Mouse (Mus musculus): Measurements from ENCODE around the gene Plekhb2.

Plekhb2 gene

GRCm38 (mm10) chr1:34849745-34850342 is at the start of gene Plekhb2:
Gene Plekhb2, plus strand, starts transcription at chr1:34849976.
- DNase-seq (ENCODE audit: low read depth, low spot score), result peak; percentile 90

DNA sequence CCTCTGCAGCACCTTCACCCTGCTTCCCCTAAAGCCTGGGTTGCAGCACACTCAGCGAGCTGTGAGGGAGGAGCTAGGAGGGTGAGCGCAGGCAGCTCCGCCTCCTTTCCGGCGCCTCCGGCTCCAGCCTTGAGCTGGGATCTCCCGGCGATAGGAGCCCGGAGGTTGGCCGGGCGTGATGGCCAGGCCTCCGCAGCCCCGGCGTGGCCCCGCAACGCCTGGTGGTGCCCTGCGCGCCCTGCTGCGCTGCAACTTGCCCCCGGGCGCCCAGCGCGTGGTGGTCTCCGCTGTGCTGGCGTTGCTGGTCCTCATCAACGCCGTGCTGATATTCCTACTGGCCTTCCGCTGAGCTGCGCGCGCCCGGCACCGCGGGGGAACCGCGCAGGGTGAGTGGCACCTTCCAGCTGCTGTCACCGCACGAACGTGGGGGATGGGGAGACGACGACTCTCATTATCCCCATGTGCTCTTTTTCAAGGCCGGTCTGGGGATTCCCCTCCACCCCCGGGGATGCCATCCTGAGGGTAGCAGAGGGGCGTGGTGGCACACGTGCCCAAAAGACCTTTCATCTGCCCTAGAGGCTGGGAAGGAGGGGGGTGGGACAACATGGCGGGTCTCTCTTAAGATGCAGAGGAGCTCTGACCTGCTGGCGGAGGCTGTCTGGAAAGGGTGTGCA is 48.0 kb upstream of the Plekhb2 start:
- DNase-seq (ENCODE audit: low read depth, low spot score), result peak; percentile 39

GRCm38 (mm10) chr1:34802290-34802642 is 47.5 kb upstream of the Plekhb2 start:
- DNase-seq (ENCODE audit: low read depth, low spot score), result no peak

- DNase-seq (ENCODE audit: low read depth, low spot score), result no peak
These were observed 44.9 kb upstream of the Plekhb2 start for GRCm38 (mm10) chr1:34804863-34805262.

GRCm38 (mm10) chr1:34805931-34806520 is 43.8 kb upstream of the Plekhb2 start:
- no peak for DNase-seq (ENCODE audit: low read depth, low spot score)

DNA sequence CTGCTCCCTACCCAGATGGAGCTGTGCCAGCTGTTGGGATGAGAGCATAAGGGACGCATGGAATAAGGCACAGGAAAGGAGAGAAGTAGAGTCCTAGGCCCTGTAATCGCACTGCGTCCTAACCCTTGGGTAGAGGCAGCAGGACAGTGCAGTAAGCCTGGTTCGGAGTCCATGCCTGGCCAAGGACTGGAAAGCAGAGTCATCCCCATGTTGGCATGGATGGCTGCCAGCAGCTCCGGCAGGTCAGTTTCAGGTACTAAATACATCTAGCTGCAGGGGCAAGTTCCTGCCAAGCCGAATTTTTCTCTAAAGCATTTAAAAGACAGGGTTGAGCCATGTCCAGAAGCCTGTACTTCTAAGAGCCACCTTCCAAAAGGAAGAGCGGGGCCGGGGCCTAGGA is 41.3 kb upstream of the Plekhb2 start:
- DNase-seq (ENCODE audit: low read depth, low spot score), result no peak

- DNase-seq (ENCODE audit: low read depth, low spot score), result no peak
These were observed 39.5 kb upstream of the Plekhb2 start for GRCm38 (mm10) chr1:34810293-34810692.

DNA sequence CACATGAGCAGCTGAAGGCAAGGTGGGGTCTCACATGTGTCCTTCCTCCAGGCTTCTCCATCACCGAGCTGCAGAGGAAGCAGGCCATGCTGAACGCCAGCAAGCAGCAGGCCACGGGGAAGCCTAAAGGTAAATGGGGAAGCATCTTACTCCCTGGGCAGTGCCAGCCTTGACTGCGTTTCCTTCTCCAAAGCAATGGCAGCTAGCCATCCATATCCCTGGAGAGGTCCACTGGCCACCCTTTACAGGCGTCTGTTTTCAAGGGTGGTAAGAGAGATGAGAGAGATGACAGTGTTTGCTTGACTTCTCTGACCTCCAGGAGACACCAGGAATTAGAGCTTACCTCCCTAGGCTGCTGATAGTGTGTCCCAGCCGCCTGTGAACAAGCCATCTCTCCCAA is 38.7 kb upstream of the Plekhb2 start:
- DNase-seq (ENCODE audit: low read depth, low spot score), result no peak

GRCm38 (mm10) chr1:34811581-34811980 is 38.2 kb upstream of the Plekhb2 start:
- DNase-seq (ENCODE audit: low read depth, low spot score), result no peak

- no peak for DNase-seq (ENCODE audit: low read depth, low spot score)
These were observed 37.1 kb upstream of the Plekhb2 start for GRCm38 (mm10) chr1:34812407-34813247.

GRCm38 (mm10) chr1:34815843-34816242 is 33.9 kb upstream of the Plekhb2 start:
- DNase-seq (ENCODE audit: low read depth, low spot score), result no peak

GRCm38 (mm10) chr1:34819225-34819910 is 30.4 kb upstream of the Plekhb2 start:
- no peak for DNase-seq (ENCODE audit: low read depth, low spot score)

GRCm38 (mm10) chr1:34821411-34821810 is 28.4 kb upstream of the Plekhb2 start:
- DNase-seq (ENCODE audit: low read depth, low spot score), result no peak

GRCm38 (mm10) chr1:34822003-34822402 is 27.8 kb upstream of the Plekhb2 start:
- no peak for DNase-seq (ENCODE audit: low read depth, low spot score)

DNA sequence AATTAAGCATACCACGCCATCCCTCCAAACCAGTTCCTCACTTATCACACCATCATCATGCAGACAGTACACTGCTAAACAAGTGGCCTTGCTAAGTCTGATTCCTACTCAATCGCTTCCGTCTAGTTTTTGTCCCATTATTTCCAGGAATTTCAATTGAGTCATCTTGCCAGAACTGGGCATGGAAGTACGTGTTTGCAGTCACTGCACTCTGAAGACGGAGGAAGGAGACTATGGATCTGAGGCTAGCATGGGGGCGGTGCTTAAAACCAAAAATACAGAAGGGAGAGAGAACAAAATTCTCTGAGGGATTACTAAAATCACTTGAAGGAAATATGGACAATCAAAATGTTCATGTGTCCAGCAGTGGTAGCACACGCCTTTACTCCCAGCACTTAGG is 27.0 kb upstream of the Plekhb2 start:
- DNase-seq (ENCODE audit: low read depth, low spot score), result no peak

DNA sequence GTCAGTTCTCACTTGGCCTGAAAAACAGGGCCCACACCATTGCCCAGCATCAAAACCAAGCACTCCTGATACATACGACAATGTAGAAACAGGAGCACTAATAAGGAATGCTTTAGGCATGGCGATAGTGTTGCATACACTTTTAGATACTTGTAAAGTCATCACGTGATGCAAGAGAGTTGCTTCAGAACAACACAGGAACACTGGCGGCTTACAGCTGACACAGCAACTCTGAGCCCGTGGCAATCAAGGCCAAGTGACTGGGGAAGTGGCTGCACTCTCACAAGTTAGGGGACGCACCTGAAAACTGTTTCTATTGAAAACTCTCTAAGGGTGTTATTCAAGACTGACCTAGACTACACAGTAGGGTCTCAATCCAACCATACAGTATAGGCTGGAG is 26.4 kb upstream of the Plekhb2 start:
- no peak for DNase-seq (ENCODE audit: low read depth, low spot score)

DNA sequence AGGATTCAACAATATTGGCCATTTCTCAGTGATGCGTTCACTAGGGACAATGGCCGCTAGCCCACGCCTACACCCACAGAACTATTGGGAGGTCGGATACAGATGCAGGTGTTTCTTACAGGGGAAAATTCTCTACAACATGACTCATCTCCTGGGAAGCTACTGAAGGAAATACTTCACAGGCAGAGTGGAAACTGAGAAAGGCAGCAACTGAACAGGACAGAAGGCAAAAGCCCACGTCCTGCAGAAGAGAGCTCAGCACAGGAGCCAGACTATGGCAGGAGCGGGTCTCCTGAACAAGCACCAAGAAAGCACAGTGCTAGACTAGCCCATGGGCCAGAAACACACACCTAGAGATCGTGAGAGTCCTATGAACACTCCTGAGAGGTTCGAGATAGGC is 25.6 kb upstream of the Plekhb2 start:
- DNase-seq (ENCODE audit: low read depth, low spot score), result no peak

GRCm38 (mm10) chr1:34825909-34826308 is 23.9 kb upstream of the Plekhb2 start:
- no peak for DNase-seq (ENCODE audit: low read depth, low spot score)

DNA sequence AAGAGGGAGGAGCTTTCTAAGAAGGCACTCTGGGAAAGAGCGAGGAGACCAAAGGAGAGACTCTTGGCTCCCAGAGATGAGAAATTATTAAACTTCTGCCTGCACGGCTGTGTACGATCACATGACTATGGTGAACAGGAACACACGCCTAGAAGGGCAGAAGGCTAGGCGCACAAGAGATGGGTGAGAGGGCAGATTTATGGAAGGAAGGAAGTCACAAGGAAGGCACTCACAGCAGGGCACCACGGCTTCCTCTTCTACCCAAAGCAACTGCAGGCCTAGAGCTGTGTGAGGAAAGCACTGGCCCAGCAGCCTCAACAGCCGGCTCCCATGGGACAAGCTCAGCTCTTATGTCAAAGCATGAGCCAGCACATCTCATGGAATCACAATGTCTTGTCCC is 21.9 kb upstream of the Plekhb2 start:
- peak; percentile 73 for DNase-seq (ENCODE audit: low read depth, low spot score)

DNA sequence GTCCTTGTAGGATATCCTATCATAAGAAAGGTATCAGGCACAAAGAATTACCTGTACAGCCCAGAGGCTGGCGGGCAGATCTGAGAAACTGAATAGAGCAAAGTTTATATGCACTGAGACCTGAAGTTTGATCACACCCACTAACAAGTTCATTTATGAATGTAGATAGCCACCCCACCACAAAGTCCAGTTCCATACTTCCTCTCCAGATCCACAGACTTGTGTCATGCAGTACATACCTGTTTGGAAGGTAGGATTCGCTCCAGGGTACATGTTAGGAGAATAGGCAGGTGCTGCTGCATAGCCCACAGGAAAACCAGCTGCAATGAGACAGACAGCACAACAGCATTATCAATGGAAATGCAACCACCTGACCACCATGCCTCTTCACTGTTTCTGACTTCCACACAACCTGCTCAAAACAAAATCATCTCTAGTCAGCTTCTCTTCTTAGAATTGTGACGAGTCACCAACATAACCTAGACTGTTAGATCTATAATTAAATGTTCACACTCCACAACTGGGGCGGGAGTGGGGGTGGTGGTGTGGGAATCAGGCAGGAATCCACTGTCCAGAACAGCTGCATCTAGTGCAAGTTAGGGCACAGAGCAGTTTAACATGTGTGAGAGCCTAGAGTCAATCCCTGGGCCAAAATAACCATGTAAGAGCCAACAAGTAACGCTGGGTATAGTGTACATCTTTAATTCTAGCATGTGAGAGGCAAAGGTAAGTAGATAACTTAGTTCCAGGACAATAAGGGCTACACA is 21.1 kb upstream of the Plekhb2 start:
- DNase-seq (ENCODE audit: low read depth, low spot score), result no peak

GRCm38 (mm10) chr1:34830934-34831333 is 18.8 kb upstream of the Plekhb2 start:
- no peak for DNase-seq (ENCODE audit: low read depth, low spot score)

All from skeletal muscle tissue, adult 2 months (tissue).